Mouse (Mus musculus): Measurements from ENCODE around the gene Cfap44.
"Not testable (repeated sequence)": the region's sequence is repeated elsewhere in the genome, so short reads cannot be mapped to it uniquely, and the experiment has no call there.

Cfap44 gene

DNA sequence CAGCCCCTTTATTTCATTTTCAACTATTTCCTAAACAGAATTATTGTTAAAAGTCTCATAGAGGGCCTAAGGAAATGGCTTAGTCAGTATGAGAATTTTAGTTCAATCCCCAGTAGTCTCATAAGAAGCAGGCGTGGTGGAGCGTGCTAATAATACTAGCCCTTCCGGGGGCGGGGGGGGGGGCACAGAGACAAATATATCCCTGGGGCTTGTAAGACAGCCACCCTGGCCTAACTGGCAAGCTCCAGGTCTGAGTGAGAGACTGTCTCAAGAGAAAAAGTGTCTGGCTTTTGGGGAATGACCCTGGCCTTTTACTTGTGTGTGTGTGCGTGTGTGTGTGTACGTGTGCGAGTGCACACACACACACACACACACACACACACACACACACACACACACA lies 40.3 kb downstream of the Cfap44 start:
- no peak for DNase-seq

DNA sequence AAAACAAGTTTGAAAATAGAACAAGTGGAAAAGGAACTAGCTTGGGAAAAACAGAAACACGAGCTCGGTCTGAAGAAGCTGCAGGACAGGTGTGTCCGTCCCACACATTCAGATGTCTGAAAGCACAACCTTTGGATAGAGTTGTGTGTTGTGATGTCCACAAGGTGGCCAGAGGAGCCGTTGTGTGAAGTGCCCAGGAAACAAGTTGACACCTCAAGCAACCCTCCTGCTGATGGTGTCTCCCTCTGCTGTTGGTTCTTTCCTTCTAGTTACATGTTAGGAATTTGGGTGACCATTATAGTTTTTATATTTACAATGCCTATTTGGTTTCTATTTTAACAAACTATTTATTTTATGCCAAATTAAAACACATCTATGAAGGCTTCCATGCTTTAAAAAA lies 40.9 kb downstream of the Cfap44 start:
- DNase-seq: no peak

DNA sequence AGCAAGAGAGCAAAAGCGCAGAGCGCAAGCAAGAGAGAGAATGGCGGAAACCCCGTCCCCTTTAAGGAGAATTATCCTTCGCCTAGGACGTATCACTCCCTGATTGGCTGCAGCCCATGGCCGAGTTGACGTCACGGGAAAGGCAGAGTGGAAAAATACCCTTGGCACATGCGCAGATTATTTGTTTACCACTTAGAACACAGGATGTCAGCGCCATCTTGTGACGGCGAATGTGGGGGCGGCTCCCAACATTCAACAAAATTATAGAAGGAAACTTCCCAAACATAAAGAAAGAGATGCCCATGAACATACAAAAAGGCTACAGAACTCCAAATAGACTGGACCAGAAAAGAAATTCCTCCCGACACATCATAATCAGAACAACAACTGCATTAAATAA lies 47.3 kb downstream of the Cfap44 start:
- DNase-seq: not testable (repeated sequence)

DNA sequence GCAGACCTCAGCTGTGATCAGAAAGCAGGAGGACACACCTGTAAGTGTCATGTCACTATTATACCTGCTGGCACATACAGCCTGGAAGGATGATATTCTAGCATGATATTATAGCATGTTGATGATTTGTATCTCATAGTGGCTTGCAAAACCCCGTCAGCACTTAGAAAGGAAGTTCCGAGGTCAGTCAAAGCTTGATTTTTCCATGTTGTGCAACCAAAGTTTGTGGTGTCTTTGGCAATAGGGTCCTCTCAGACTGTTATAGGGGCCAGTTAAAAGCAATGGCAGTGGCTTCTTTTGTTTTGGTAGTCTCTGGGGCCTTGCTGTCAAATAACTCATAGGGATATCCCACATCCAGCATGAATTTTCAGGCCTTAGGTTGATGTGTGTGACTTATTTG lies 63.3 kb downstream of the Cfap44 start:
- no peak for DNase-seq

DNA sequence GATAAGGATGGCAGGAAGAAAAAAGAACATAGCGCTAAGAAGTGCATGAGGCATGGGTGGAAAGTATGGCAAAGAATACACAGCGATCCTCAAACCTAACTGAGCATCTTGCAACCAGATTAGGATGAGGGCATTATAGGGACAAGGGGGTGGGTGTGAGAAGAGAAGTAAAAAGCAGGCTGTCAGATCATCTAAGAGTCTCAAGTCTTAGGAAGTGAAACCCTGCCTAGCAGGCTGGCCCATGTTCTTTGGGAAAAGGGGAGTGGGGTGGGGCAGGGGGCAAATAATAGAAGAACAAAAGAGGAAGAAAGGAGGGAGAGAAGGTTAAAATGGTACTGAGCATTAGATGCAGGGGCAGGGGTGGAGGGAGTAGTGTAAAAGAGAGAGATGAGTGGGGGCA lies 64.2 kb downstream of the Cfap44 start:
- no peak for DNase-seq

DNA sequence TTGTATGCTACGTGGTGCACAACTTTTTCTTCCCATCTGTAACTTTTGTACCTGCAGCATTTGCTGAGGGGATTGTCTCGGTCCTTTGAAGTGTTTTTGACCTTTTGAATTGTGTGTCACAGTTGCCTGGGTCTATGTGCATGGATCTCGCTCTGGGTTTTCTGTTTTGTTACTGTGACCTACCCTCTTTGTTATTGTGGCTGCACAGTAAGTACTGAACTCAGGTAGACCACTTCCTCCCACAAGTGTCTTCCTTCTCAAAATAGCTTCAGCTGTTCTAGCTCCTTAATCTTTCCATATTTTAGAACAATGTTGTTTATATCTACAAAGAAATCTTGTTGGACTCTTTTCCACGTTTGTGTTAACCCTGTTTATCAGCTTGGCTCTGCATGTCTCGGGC lies 66.3 kb downstream of the Cfap44 start:
- DNase-seq: no peak

DNA sequence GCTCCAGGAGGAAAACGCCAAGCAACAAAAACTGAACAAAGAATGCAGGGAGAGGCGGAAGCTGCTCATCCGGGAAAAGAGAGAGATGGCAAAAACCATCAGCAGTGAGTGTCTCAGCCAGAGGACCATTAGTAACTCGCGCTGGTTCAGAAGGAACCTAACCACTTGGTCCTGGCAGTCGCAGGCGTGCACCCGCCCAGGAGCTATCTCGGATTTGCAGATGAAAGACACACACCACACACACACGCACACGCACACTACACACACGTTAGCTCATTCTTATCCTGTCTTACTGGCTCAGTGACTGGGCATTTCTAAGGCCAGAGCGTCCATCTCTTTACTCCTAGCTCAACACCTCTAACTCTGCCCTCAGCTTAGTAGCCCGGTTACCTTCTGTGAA lies 80.7 kb downstream of the Cfap44 start:
- DNase-seq: no peak

DNA sequence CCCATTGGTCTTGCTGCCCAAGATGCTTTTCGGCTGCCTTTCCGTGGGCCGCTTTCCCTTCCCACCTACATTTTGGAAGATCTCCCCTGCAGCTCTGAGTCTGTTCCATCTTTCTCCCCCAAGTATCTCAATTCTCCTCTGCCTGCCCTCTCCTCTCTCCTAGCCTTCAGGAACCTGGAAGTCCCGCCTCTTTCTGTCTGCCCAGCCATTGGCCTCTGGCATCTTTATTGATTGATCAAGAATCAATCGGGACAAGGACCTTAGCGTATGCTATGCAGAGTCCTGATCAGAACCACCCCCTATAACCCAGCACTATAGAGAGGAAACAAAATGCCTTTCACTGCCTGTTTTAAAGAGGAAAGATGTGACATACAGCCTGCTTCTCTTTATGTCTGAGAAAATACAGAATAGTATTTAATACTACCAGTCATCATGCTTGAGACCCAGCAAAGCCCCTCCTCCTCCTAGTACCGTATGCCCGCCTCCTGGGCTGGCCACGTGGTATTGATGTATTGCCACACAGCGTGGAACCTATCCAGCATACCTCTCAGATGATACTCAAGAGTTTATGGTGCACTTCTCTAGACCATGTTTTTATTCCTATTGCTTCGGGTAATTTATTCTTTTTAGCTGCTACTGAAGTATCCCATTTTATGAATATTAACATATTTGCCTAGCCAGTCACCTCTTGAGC lies 81.2 kb downstream of the Cfap44 start:
- DNase-seq: no peak

DNA sequence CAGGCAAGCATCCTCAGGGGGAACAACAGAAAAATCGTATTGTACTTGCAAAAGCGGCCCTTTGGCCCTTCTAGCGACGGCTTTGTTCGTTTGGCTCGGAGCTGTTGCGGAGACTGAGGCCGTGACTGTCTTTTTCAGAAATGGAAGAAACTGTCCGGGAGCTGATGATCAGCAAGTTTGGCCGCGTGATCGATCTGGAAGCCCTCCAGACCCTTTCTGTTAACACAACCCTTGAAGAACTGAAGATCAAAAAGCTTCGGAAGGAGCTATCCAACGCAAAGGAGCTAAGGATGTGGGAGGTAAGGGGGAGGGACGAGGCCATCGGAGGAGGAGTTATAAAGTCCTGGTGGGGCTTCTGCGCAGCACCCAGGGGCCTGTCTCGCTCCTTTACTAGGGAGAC lies 84.2 kb downstream of the Cfap44 start:
- DNase-seq: no peak

DNA sequence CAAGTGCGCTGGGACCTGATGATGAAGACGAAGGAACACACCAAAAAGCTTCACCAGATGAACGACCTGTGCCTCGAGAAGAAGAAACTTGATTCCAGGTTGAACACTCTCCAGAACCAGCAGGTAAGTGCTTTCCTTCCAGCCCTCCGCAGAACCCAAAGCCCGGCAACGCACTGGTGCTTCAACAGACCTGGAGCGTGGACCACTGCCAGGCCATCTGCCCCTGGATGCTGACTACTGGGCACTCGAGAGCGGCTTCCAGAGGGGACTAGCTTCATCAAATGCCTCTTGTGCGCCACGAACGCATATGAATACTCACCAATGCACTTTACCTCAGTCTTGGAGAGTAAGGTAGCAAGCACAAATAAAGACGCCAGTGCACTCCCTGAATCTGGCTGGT lies 85.3 kb downstream of the Cfap44 start:
- DNase-seq: no peak

DNA sequence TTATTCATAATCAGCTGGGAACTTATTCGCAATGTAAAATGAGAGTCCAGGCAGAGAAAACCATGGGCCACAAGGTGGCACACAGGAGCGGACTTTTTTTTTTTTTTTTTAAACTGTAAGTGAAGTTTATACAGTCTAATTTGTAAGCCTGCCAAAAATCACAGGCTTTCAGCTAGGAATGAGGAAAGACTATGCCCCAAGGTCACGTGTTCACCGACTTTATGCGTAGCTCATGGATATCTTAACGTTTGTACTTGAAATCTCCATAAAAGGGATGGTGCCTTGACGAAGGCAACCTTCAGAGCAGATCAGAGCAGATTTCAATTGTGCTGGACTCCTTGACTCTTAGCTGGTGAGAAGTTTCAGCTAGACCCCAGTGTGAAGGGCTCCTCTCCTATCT lies 86.0 kb downstream of the Cfap44 start:
- peak; percentile 22 to 48 for DNase-seq

DNA sequence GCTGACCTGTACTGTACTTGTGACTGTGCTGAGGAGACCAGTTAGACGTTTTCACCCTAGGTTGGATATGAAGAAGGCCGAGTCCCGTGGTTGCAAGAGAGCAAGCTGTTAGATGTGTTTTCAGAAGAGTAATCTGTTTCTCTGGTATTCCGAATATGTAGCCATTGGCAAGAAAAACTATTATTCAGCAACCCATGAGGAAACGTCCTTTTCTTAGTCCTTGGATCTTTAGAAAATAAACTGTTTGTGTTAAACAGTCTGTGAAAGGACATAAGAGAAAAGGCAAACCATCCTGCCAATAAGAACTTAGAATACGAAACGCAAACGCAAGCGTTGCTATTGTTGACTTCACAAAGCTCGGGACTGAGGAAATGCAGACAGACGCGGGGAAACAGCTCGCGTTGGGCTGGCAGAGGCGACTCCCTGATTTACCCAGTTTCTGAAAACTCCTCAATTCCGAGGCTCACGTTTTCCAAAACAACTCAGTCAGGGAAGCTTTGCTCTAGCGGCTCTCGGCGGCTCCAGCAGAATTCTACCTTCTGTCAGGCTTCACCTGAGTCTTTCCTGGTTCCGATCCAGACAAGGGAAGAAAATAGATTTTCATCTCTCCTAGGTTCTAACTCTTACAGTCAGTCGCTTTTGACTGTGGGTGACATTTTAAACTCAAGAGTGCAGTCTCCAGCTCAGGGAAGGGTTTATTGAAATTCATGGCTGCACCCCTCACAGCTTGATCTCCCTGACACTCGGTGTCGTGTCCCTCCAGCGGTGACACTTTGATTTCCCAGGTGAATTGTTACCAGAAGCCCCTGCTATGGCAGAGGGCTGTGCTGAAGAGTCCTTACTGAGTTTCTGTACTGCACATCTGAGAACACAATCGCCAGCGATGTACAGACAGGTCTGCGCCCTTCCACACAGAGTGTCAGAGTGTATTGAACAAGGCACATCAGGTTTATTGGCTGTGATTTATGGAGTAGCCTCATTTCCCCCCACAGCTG lies 87.3 kb downstream of the Cfap44 start:
- DNase-seq: no peak

DNA sequence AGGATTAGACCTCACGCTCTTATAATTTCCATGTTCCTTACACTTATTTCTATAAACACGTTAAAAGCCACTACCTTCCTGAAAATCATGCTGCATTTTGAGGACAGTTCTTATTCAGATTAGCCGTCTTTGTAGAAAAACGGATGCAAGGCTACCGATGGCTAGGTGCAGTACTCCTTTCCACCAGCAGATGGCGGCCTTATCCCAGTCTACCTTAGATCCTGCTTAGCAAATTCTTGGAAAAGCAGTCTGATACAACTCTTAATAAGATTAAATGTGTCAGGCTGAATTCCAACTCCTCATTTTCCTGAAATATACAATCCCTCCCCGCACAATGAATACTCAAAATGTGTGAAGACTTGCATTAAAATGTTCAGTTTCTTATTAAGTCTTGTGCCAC lies 89.5 kb downstream of the Cfap44 start:
- peak; percentile 79 to 92 for DNase-seq

DNA sequence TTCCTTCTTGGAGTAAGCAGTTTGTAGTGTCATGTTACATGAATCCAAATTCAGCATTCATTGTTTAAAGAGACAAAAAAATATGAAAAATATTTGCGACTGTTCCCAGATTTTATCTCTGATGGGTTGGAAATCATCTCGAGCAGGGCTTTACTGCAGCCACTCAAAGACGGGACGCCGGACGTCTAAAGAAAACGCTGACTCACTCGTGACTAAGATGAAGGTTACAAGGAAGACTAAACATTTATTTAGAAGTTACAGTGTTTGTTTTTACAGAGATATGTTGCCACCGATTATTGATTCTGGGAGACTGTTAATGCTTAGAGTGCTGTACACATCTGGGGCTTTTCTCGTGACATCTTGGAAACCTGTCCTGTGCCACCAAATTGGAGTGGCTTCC lies 90.2 kb downstream of the Cfap44 start:
- peak in 1 of 2 experiments; percentile 25 for DNase-seq

DNA sequence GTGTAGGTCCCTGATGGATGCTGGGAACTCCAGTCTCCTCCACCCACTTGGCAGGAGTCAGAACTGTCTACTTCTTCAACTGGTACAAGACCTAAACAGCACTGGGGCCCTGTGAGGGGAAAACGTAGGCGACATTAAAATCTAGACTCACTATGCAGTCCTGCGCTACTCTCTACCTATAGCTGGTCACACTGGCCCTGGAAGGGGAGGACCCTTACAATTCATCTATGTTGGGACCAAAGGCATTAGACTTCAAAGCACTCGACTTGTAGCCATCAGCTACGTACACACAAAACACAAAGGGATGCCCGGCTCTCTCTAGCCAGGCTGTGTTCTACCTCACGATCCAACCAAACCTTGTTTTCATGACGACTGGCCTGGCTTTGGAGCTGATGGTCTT lies 91.1 kb downstream of the Cfap44 start:
- no peak for DNase-seq

DNA sequence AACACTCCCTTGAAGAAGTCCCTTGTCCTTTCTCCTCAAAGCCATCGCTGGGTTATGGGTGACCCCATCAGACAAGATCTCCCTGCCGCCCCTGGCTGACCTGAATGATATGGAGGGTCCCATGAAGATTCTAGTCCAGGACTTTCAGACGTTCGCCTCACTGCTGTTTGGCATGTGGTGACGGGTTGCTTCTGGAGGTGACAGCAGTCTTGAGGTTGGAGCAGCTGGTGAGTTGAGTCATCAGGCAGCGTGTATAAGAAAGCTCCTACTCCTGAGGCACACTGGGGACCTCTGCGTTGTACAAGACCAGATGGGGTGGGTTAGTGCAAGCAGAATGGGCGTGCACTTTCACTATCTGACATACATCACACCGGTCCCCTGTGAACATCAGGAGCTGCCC lies 92.0 kb downstream of the Cfap44 start:
- DNase-seq: no peak

DNA sequence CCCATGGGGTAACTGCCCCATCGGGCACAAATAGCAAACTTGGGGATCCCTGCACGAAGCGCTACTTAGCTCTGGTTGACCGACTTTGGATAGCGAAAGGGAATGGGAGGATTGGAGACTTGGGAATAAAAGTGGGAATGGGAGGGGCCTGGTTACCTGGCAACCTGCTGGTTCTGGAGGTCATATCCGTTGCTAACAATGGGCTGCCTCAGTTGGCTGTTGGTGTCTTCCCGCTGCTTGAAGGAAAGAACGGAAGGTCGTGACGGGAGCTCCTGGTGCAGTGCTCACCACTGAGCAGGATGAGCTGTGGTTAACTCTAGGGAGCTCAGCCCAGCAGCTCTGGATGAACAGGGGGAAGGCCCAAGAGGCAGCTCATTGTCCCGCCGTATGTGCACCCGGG lies 92.6 kb downstream of the Cfap44 start:
- DNase-seq: no peak

DNA sequence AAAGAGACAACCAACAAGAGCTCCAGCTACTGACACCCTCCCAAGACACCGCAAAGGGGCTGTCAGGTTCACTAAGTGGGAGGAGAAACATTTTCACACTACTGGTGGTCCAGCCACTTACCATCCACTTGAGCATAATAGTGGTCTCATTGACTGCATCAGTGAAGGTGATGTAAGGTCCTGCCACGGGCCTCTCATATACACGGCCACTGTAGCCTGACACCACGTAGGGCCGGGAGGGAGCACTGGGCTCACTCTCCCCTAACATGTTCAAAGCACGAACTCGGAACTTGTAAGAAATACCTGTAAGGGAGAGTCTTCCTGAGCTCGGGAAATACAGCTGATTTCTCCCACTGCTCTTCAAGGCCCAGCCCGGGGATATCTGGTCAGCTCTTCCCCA lies 96.5 kb downstream of the Cfap44 start:
- no peak for DNase-seq

DNA sequence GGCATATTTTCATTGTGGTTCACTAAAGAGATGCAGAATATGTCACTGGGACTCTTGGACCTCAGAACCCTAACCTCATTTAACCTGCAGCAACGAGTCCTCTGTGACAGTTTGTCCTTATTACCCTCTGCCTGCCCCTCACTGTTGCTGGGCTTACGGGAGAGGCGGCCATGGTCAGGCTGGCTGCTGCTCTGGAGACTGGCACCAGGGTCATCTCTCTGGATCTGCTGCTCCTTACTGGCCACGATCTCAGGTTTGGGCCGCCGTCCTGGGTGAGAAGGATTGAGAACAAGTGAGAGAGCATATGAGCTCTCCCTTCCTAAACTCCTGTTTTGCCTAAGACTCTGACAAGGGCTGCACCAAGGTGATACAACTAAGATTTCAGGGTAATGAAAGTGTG lies 97.6 kb downstream of the Cfap44 start:
- no peak for DNase-seq

DNA sequence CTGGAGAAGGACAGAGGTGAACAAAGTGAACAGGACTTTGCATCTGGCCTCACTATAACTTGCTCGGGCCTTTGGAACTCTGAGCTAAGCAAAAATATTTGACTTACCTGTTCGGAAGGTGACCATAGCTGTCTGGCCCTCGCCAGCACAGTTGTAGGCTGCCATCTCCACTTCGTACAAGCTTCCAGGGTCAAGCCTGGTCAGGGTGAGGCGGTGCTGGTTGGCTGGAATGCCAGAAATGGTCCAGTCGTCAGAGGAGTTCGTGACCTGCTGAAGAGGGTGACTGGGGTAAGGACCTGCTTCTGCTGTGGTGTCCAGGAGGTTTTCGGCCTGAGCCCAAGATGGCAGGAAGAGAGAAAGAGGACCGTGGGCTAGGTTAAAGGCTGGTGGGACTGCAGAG lies 98.1 kb downstream of the Cfap44 start:
- DNase-seq: no peak

DNA sequence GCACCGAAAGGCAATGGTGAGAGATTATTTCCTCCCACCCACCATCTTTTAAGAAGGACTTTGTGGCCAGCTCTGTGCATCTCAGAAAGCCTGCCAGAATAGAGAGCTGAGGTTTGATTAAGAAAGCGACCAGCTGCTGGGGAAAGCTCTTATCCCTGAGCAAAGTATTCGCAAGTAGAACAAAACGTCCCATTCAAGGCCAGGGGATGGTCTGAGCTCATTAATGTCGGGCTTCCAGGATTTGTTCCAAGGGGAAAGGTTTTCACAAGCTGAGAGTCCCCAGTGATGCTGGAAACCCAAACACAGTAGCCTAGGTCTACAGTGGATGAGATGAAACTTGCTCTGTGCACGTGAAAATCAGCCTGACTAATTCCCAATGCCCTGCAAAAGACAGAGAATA lies 99.3 kb downstream of the Cfap44 start:
- peak in 1 of 2 experiments; percentile 49 for DNase-seq

DNA sequence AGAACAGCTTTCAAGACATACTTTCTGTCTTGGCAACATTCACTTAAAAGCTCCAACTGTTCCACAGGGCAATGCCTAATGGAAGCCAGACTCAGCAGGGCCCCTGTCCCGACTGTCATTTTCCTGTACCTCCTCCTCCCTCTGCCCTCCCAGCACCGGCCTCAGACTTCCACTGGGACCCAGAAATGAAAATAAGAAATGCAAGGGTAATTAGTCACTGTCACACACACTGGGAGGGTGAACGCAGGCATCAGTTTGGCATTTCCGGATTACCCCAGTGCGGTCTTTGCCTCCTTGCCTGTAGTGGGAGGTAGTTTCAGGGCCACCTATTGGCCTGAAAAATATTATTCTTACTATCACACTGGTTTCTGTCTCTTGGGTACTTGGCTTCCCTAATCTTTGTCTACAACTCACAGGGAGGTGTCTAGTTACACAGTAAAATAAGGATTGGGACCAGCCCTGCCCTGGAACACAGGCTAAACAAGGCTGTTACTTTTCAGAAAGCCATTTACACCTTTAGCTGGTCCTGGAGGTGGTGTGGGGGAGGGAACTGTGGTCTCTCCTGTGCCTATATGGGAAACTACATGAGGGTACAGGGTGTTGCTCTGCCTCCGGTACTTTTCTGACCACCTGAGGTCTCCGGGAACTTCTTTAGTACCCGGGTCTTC lies 100.0 kb downstream of the Cfap44 start:
- peak; percentile 36 to 42 for DNase-seq

DNA sequence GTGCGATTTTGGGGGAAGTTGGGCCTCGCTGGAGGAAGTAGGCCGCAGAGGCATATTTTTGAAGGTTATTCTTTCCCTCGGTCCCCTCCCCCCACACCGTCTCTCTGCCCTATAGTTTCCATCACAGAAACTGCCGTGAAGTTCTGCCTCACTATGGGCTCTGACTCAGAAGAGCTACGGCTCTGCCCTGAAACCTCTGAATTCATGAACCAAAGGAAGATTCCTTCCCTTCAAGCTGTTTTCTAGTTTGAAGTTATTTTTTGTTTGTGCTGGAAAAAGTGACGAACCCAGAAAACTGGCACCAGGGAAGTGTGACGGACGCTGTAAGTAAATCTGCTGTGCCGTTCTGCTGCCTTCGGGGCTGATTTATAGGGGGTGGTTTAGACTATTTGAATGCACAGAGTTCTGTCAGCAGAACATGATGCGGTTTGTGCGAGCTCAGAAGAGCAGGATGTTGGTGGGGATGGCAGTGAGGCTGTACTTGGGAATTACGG lies 102.4 kb downstream of the Cfap44 start:
- no peak for DNase-seq

Data from kidney, postnatal 36 days (tissue).